Mouse (Mus musculus): ENCODE measurements around the gene Sstr2. TPM values are rescaled to one million over a fixed set of nuclear protein-coding genes. Genes with fewer than 3 reads are reported as not detected.
A peak's percentile ranks its signal among the peaks of the same experiment; 100 is the strongest.

Gene Sstr2
- polyA plus RNA-seq (2015; fragmentation: Nextera tagmentation; extraction: Ambion mirVana): 0.99 and 1.0 TPM in 2 replicates

- TF ChIP-seq CTCF (IDR thresholded peaks at IDR 0.05; ENCODE audit: low read depth): no peak
- no peaks in the 10 kb centered on the region for H3K9me3 ChIP-seq (ENCODE audit: control insufficient read depth)
- peak; percentile 61 for ATAC-seq
- peak within 1 kb of the TSS; percentile 43 for H3K4me3 ChIP-seq (ENCODE audit: low read depth, low read length)
- peak within 1 kb of the TSS; percentile 83 for H3K4me2 ChIP-seq (replicated peaks; ENCODE audit: low read depth)
- H3K36me3 ChIP-seq (ENCODE audit: control insufficient read depth, insufficient read depth): no peaks in the 10 kb centered on the region
- 1% methylated on average over 54 of the region's 54 CpGs for WGBS
- H3K27ac ChIP-seq (ENCODE audit: low read depth, low read length): no peak within 1 kb of the TSS
- H3K27me3 ChIP-seq (replicated peaks; ENCODE audit: control insufficient read depth, insufficient read depth, low read length): peaks cover 32% of the 10 kb centered on the region
- H3K9ac ChIP-seq (ENCODE audit: low read depth, low read length): no peak within 1 kb of the TSS
- 0 out of 2 replicates have a peak, but pooled peaks cover 7% of the 10 kb centered on the region for H3K4me1 ChIP-seq (replicated peaks; ENCODE audit: control insufficient read depth, insufficient read depth, low read length)
Observed at GRCm38 (mm10) chr11:113618672-113619419, at the start of gene Sstr2. Gene Sstr2, plus strand, starts transcription at chr11:113619342.

- no peak for ATAC-seq
- no peaks in the 10 kb centered on the region for H3K27me3 ChIP-seq (replicated peaks; ENCODE audit: control insufficient read depth, insufficient read depth, low read length)
- H3K36me3 ChIP-seq (ENCODE audit: control insufficient read depth, insufficient read depth): no peaks in the 10 kb centered on the region
- H3K27ac ChIP-seq (ENCODE audit: low read depth, low read length): no peak overlapping the region
- H3K9ac ChIP-seq (ENCODE audit: low read depth, low read length): no peak overlapping the region
- no peaks in the 10 kb centered on the region for H3K9me3 ChIP-seq (ENCODE audit: control insufficient read depth)
- no peak for TF ChIP-seq CTCF (IDR thresholded peaks at IDR 0.05; ENCODE audit: low read depth)
- H3K4me2 ChIP-seq (replicated peaks; ENCODE audit: low read depth): no peak overlapping the region
- no peak overlapping the region for H3K4me3 ChIP-seq (ENCODE audit: low read depth, low read length)
- no peaks in the 10 kb centered on the region for H3K4me1 ChIP-seq (replicated peaks; ENCODE audit: control insufficient read depth, insufficient read depth, low read length)
Observed at GRCm38 (mm10) chr11:113571616-113572015, 47.5 kb upstream of the Sstr2 start.

GRCm38 (mm10) chr11:113572641-113573040, 46.5 kb upstream of the Sstr2 start:
- no peak for TF ChIP-seq CTCF (IDR thresholded peaks at IDR 0.05; ENCODE audit: low read depth)
- H3K9ac ChIP-seq (ENCODE audit: low read depth, low read length): no peak overlapping the region
- no peak overlapping the region for H3K4me3 ChIP-seq (ENCODE audit: low read depth, low read length)
- H3K27me3 ChIP-seq (replicated peaks; ENCODE audit: control insufficient read depth, insufficient read depth, low read length): no peaks in the 10 kb centered on the region
- no peak overlapping the region for H3K27ac ChIP-seq (ENCODE audit: low read depth, low read length)
- H3K9me3 ChIP-seq (ENCODE audit: control insufficient read depth): no peaks in the 10 kb centered on the region
- ATAC-seq: no peak
- H3K4me2 ChIP-seq (replicated peaks; ENCODE audit: low read depth): no peak overlapping the region
- H3K4me1 ChIP-seq (replicated peaks; ENCODE audit: control insufficient read depth, insufficient read depth, low read length): no peaks in the 10 kb centered on the region
- H3K36me3 ChIP-seq (ENCODE audit: control insufficient read depth, insufficient read depth): no peaks in the 10 kb centered on the region
- 64% methylated on average over 6 of the region's 6 CpGs for WGBS

GRCm38 (mm10) chr11:113577221-113577620, 41.9 kb upstream of the Sstr2 start:
- Histone ChIP-seq H3K27ac (ENCODE audit: low read depth, low read length) (no peak overlapping the region), H3K27me3 (replicated peaks; ENCODE audit: control insufficient read depth, insufficient read depth, low read length) (no peaks in the 10 kb centered on the region), H3K36me3 (ENCODE audit: control insufficient read depth, insufficient read depth) (no peaks in the 10 kb centered on the region), H3K9ac (ENCODE audit: low read depth, low read length) (no peak overlapping the region), H3K4me3 (ENCODE audit: low read depth, low read length) (no peak overlapping the region), H3K4me2 (replicated peaks; ENCODE audit: low read depth) (no peak overlapping the region), H3K9me3 (ENCODE audit: control insufficient read depth) (no peaks in the 10 kb centered on the region), H3K4me1 (replicated peaks; ENCODE audit: control insufficient read depth, insufficient read depth, low read length) (no peaks in the 10 kb centered on the region)
- TF ChIP-seq CTCF (IDR thresholded peaks at IDR 0.05; ENCODE audit: low read depth): no peak
- 86% methylated on average over 4 of the region's 4 CpGs for WGBS
- ATAC-seq: no peak

GRCm38 (mm10) chr11:113583879-113584661, 35.1 kb upstream of the Sstr2 start:
- H3K27ac ChIP-seq (ENCODE audit: low read depth, low read length): no peak overlapping the region
- no peak overlapping the region for H3K4me2 ChIP-seq (replicated peaks; ENCODE audit: low read depth)
- H3K4me3 ChIP-seq (ENCODE audit: low read depth, low read length): no peak overlapping the region
- H3K36me3 ChIP-seq (ENCODE audit: control insufficient read depth, insufficient read depth): no peaks in the 10 kb centered on the region
- no peak for TF ChIP-seq CTCF (IDR thresholded peaks at IDR 0.05; ENCODE audit: low read depth)
- no peak overlapping the region for H3K9ac ChIP-seq (ENCODE audit: low read depth, low read length)
- 64% methylated on average over 11 of the region's 11 CpGs for WGBS
- H3K9me3 ChIP-seq (ENCODE audit: control insufficient read depth): no peaks in the 10 kb centered on the region
- no peaks in the 10 kb centered on the region for H3K4me1 ChIP-seq (replicated peaks; ENCODE audit: control insufficient read depth, insufficient read depth, low read length)
- ATAC-seq: no peak
- no peaks in the 10 kb centered on the region for H3K27me3 ChIP-seq (replicated peaks; ENCODE audit: control insufficient read depth, insufficient read depth, low read length)

GRCm38 (mm10) chr11:113586423-113586822, 32.7 kb upstream of the Sstr2 start:
- H3K4me1 ChIP-seq (replicated peaks; ENCODE audit: control insufficient read depth, insufficient read depth, low read length): no peaks in the 10 kb centered on the region
- no peak for TF ChIP-seq CTCF (IDR thresholded peaks at IDR 0.05; ENCODE audit: low read depth)

More at GRCm38 (mm10) chr11:113586423-113586822, 32.7 kb upstream of the Sstr2 start:
- Histone ChIP-seq H3K27ac (ENCODE audit: low read depth, low read length) (no peak overlapping the region), H3K27me3 (replicated peaks; ENCODE audit: control insufficient read depth, insufficient read depth, low read length) (no peaks in the 10 kb centered on the region), H3K4me3 (ENCODE audit: low read depth, low read length) (no peak overlapping the region), H3K4me2 (replicated peaks; ENCODE audit: low read depth) (no peak overlapping the region), H3K9ac (ENCODE audit: low read depth, low read length) (no peak overlapping the region), H3K9me3 (ENCODE audit: control insufficient read depth) (no peaks in the 10 kb centered on the region), H3K36me3 (ENCODE audit: control insufficient read depth, insufficient read depth) (no peaks in the 10 kb centered on the region)
- no peak for ATAC-seq
- WGBS: 73% methylated on average over 6 of the region's 6 CpGs
